Mouse (Mus musculus): ENCODE results near the gene Vps37b. TPM values are rescaled to one million over a fixed set of nuclear protein-coding genes. Genes with fewer than 3 reads are reported as not detected.

Vps37b gene
- polyA plus RNA-seq, 1 experiment from 2014 or later: 16.5 TPM

GRCm38 (mm10) chr5:124046741-124047401 lies 14.8 kb upstream of the Vps37b start:
- no peak for ATAC-seq (ENCODE audit: insufficient read depth)
- H3K9ac ChIP-seq: no peak overlapping the region

GRCm38 (mm10) chr5:124045453-124046010 lies 13.5 kb upstream of the Vps37b start:
- H3K9me3 ChIP-seq (replicated peaks): no peaks in the 10 kb centered on the region
- no peak for ATAC-seq (ENCODE audit: insufficient read depth)
- WGBS (ENCODE audit: insufficient replicate concordance): 51% methylated on average over 11 of the region's 11 CpGs
- no peaks in the 10 kb centered on the region for H3K36me3 ChIP-seq (replicated peaks)
- no peak overlapping the region for H3K27ac ChIP-seq (replicated peaks)
- H3K9ac ChIP-seq: no peak overlapping the region
- H3K4me3 ChIP-seq (replicated peaks): no peak overlapping the region
- peaks cover 53% of the 10 kb centered on the region for H3K4me1 ChIP-seq (replicated peaks)
- H3K27me3 ChIP-seq: no peaks in the 10 kb centered on the region
- H3K4me2 ChIP-seq: no peak overlapping the region

More at GRCm38 (mm10) chr5:124046741-124047401, 14.8 kb upstream of the Vps37b start:
- Histone ChIP-seq H3K4me1 (replicated peaks) (peaks cover 64% of the 10 kb centered on the region), H3K4me2 (no peak overlapping the region), H3K9me3 (replicated peaks) (no peaks in the 10 kb centered on the region), H3K36me3 (replicated peaks) (no peaks in the 10 kb centered on the region), H3K27me3 (no peaks in the 10 kb centered on the region), H3K4me3 (replicated peaks) (no peak overlapping the region), H3K27ac (replicated peaks) (peak overlapping the region; percentile 5; the same call in 1 of the 2 replicates)
- WGBS (ENCODE audit: insufficient replicate concordance): 62% methylated on average over 7 of the region's 7 CpGs

GRCm38 (mm10) chr5:124043999-124044398 lies 11.9 kb upstream of the Vps37b start:
- 83% methylated on average over 5 of the region's 5 CpGs for WGBS (ENCODE audit: insufficient replicate concordance)
- no peak overlapping the region for H3K4me2 ChIP-seq
- H3K27ac ChIP-seq (replicated peaks): peak overlapping the region; percentile 42; the same call in 1 of the 2 replicates
- H3K4me1 ChIP-seq (replicated peaks): peaks cover 46% of the 10 kb centered on the region
- no peak for ATAC-seq (ENCODE audit: insufficient read depth)
- no peaks in the 10 kb centered on the region for H3K9me3 ChIP-seq (replicated peaks)
- H3K4me3 ChIP-seq (replicated peaks): no peak overlapping the region
- H3K36me3 ChIP-seq (replicated peaks): no peaks in the 10 kb centered on the region
- H3K27me3 ChIP-seq: no peaks in the 10 kb centered on the region
- H3K9ac ChIP-seq: no peak overlapping the region

GRCm38 (mm10) chr5:124043212-124043978 lies 11.3 kb upstream of the Vps37b start:
- Histone ChIP-seq H3K4me3 (replicated peaks) (no peak overlapping the region), H3K9ac (no peak overlapping the region), H3K4me2 (no peak overlapping the region), H3K4me1 (replicated peaks) (peaks cover 40% of the 10 kb centered on the region), H3K27ac (replicated peaks) (peak overlapping the region; percentile 42; the same call in 1 of the 2 replicates), H3K36me3 (replicated peaks) (no peaks in the 10 kb centered on the region), H3K27me3 (no peaks in the 10 kb centered on the region), H3K9me3 (replicated peaks) (no peaks in the 10 kb centered on the region)
- WGBS (ENCODE audit: insufficient replicate concordance): 52% methylated on average over 10 of the region's 10 CpGs
- ATAC-seq (ENCODE audit: insufficient read depth): no peak

- no peaks in the 10 kb centered on the region for H3K27me3 ChIP-seq
- ATAC-seq (ENCODE audit: insufficient read depth): no peak
- H3K4me2 ChIP-seq: no peak overlapping the region
- H3K27ac ChIP-seq (replicated peaks): no peak overlapping the region
- H3K4me1 ChIP-seq (replicated peaks): peaks cover 33% of the 10 kb centered on the region
- H3K4me3 ChIP-seq (replicated peaks): no peak overlapping the region
- H3K9me3 ChIP-seq (replicated peaks): no peaks in the 10 kb centered on the region
- 69% methylated on average over 9 of the region's 9 CpGs for WGBS (ENCODE audit: insufficient replicate concordance)
- no peak overlapping the region for H3K9ac ChIP-seq
- H3K36me3 ChIP-seq (replicated peaks): no peaks in the 10 kb centered on the region
These were observed 9.0 kb upstream of the Vps37b start for GRCm38 (mm10) chr5:124041097-124041496.

- no peak for ATAC-seq (ENCODE audit: insufficient read depth)
- Histone ChIP-seq H3K36me3 (replicated peaks) (no peaks in the 10 kb centered on the region), H3K27ac (replicated peaks) (no peak overlapping the region; the same call in 1 of the 2 replicates), H3K4me3 (replicated peaks) (no peak overlapping the region), H3K9ac (no peak overlapping the region), H3K4me1 (replicated peaks) (peaks cover 38% of the 10 kb centered on the region), H3K4me2 (no peak overlapping the region), H3K9me3 (replicated peaks) (no peaks in the 10 kb centered on the region), H3K27me3 (no peaks in the 10 kb centered on the region; the same call in 1 of the 2 replicates)
- WGBS (ENCODE audit: insufficient replicate concordance): 38% methylated on average over 6 of the region's 6 CpGs
These were observed 7.5 kb upstream of the Vps37b start for GRCm38 (mm10) chr5:124039602-124040001.

GRCm38 (mm10) chr5:124036836-124037235 lies 4.8 kb upstream of the Vps37b start:
- no peak overlapping the region for H3K4me2 ChIP-seq
- no peak overlapping the region for H3K9ac ChIP-seq
- no peak for ATAC-seq (ENCODE audit: insufficient read depth)

GRCm38 (mm10) chr5:124036341-124036740 lies 4.3 kb upstream of the Vps37b start:
- no peak overlapping the region for H3K27ac ChIP-seq (replicated peaks)
- H3K4me3 ChIP-seq (replicated peaks): no peak overlapping the region
- H3K9me3 ChIP-seq (replicated peaks): no peaks in the 10 kb centered on the region
- H3K36me3 ChIP-seq (replicated peaks): no peaks in the 10 kb centered on the region
- whole genome bisulfite sequencing (ENCODE audit: insufficient replicate concordance): 37% methylated on average over 6 of the region's 6 CpGs
- no peaks in the 10 kb centered on the region; the same call in 1 of the 2 replicates for H3K27me3 ChIP-seq
- H3K4me2 ChIP-seq: no peak overlapping the region
- H3K4me1 ChIP-seq (replicated peaks): peaks cover 45% of the 10 kb centered on the region
- no peak for ATAC-seq (ENCODE audit: insufficient read depth)
- H3K9ac ChIP-seq: no peak overlapping the region

More at GRCm38 (mm10) chr5:124036836-124037235, 4.8 kb upstream of the Vps37b start:
- no peaks in the 10 kb centered on the region; the same call in 1 of the 2 replicates for H3K27me3 ChIP-seq
- no peaks in the 10 kb centered on the region for H3K9me3 ChIP-seq (replicated peaks)
- WGBS (ENCODE audit: insufficient replicate concordance): 42% methylated on average over 5 of the region's 5 CpGs
- no peak overlapping the region for H3K27ac ChIP-seq (replicated peaks)
- peaks cover 42% of the 10 kb centered on the region for H3K4me1 ChIP-seq (replicated peaks)
- H3K4me3 ChIP-seq (replicated peaks): no peak overlapping the region
- H3K36me3 ChIP-seq (replicated peaks): no peaks in the 10 kb centered on the region

GRCm38 (mm10) chr5:124035806-124036205 lies 3.7 kb upstream of the Vps37b start:
- Histone ChIP-seq H3K4me3 (replicated peaks) (no peak overlapping the region), H3K36me3 (replicated peaks) (no peaks in the 10 kb centered on the region), H3K4me1 (replicated peaks) (peaks cover 51% of the 10 kb centered on the region), H3K4me2 (no peak overlapping the region), H3K9me3 (replicated peaks) (no peaks in the 10 kb centered on the region), H3K9ac (no peak overlapping the region), H3K27me3 (no peaks in the 10 kb centered on the region; the same call in 1 of the 2 replicates), H3K27ac (replicated peaks) (no peak overlapping the region)
- ATAC-seq (ENCODE audit: insufficient read depth): no peak
- 54% methylated on average over 8 of the region's 8 CpGs for WGBS (ENCODE audit: insufficient replicate concordance)

- Histone ChIP-seq H3K4me2 (no peak overlapping the region), H3K4me1 (replicated peaks) (peaks cover 51% of the 10 kb centered on the region), H3K9ac (no peak overlapping the region), H3K4me3 (replicated peaks) (no peak overlapping the region), H3K36me3 (replicated peaks) (no peaks in the 10 kb centered on the region), H3K27ac (replicated peaks) (no peak overlapping the region), H3K27me3 (no peaks in the 10 kb centered on the region; the same call in 1 of the 2 replicates), H3K9me3 (replicated peaks) (no peaks in the 10 kb centered on the region)
- ATAC-seq (ENCODE audit: insufficient read depth): no peak
- WGBS (ENCODE audit: insufficient replicate concordance): 69% methylated on average over 9 of the region's 9 CpGs
These were observed 3.3 kb upstream of the Vps37b start for GRCm38 (mm10) chr5:124035406-124035805.

- no peaks in the 10 kb centered on the region; the same call in 1 of the 2 replicates for H3K27me3 ChIP-seq
- H3K9me3 ChIP-seq (replicated peaks): no peaks in the 10 kb centered on the region
- H3K4me3 ChIP-seq (replicated peaks): no peak overlapping the region
- whole genome bisulfite sequencing (ENCODE audit: insufficient replicate concordance): 46% methylated on average over 11 of the region's 11 CpGs
- no peak overlapping the region for H3K9ac ChIP-seq
- no peak overlapping the region for H3K27ac ChIP-seq (replicated peaks)
- H3K4me1 ChIP-seq (replicated peaks): peaks cover 53% of the 10 kb centered on the region
- H3K4me2 ChIP-seq: no peak overlapping the region
- ATAC-seq (ENCODE audit: insufficient read depth): no peak
- H3K36me3 ChIP-seq (replicated peaks): peaks cover under 1% of the 10 kb centered on the region; the same call in 1 of the 2 replicates
These were observed 2.4 kb upstream of the Vps37b start for GRCm38 (mm10) chr5:124034471-124034870.
